Mouse (Mus musculus): ENCODE measurements at regions not wholly inside any gene's neighbourhood (a gene's known extent, or its start where the extent isn't known, plus 50 kb on each side); places are given as distances from the start of the nearest gene placed in this dataset.

GRCm38 (mm10) chr7:119384670-119385241, 74.3 kb downstream of the Gp2 start:
- DNase-seq (ENCODE audit: low spot score in 2 of 2): no peak

GRCm38 (mm10) chr7:119379935-119380334, 79.2 kb downstream of the Gp2 start:
- DNase-seq (ENCODE audit: low spot score in 2 of 2): no peak

GRCm38 (mm10) chr7:119364268-119364596, 94.9 kb downstream of the Gp2 start:
- DNase-seq (ENCODE audit: low spot score in 2 of 2): peak in 1 of 2 experiments; percentile 55

- DNase-seq (ENCODE audit: low spot score in 2 of 2): peak in 1 of 2 experiments; percentile 77
These were observed 95.4 kb downstream of the Gp2 start for GRCm38 (mm10) chr7:119363552-119364267.

GRCm38 (mm10) chr7:119357338-119357737, 101.7 kb downstream of the Gp2 start:
- DNase-seq (ENCODE audit: low spot score in 2 of 2): no peak

- DNase-seq (ENCODE audit: low spot score in 2 of 2): no peak
These were observed 102.8 kb downstream of the Gp2 start for GRCm38 (mm10) chr7:119356251-119356650.

GRCm38 (mm10) chr7:119352571-119352970, 106.5 kb downstream of the Gp2 start:
- no peak for DNase-seq (ENCODE audit: low spot score in 2 of 2)

GRCm38 (mm10) chr7:119350641-119351040, 108.4 kb downstream of the Gp2 start:
- no peak for DNase-seq (ENCODE audit: low spot score in 2 of 2)

- DNase-seq (ENCODE audit: low spot score in 2 of 2): no peak
These were observed 115.7 kb downstream of the Gp2 start for GRCm38 (mm10) chr7:119343380-119343779.

- no peak for DNase-seq (ENCODE audit: low spot score in 2 of 2)
These were observed 126.0 kb downstream of the Gp2 start for GRCm38 (mm10) chr7:119333102-119333501.

- DNase-seq (ENCODE audit: low spot score in 2 of 2): no peak
These were observed 128.5 kb downstream of the Gp2 start for GRCm38 (mm10) chr7:119330460-119331109.

- DNase-seq (ENCODE audit: low spot score in 2 of 2): no peak
These were observed 111.9 kb upstream of the Gpr139 start for GRCm38 (mm10) chr7:119296307-119296706.

- DNase-seq (ENCODE audit: low spot score in 2 of 2): no peak
These were observed 107.0 kb upstream of the Gpr139 start for GRCm38 (mm10) chr7:119291442-119291841.

- peak; percentile 29 to 50 for DNase-seq (ENCODE audit: low spot score in 2 of 2)
These were observed 100.9 kb upstream of the Gpr139 start for GRCm38 (mm10) chr7:119285290-119285689.

- DNase-seq (ENCODE audit: low spot score in 2 of 2): no peak
These were observed 95.7 kb upstream of the Gpr139 start for GRCm38 (mm10) chr7:119279896-119280661.

- DNase-seq (ENCODE audit: low spot score in 2 of 2): no peak
These were observed 88.2 kb upstream of the Gpr139 start for GRCm38 (mm10) chr7:119272621-119273020.

GRCm38 (mm10) chr7:119271427-119271826, 87.0 kb upstream of the Gpr139 start:
- DNase-seq (ENCODE audit: low spot score in 2 of 2): no peak

- no peak for DNase-seq (ENCODE audit: low spot score in 2 of 2)
These were observed 86.5 kb upstream of the Gpr139 start for GRCm38 (mm10) chr7:119270826-119271420.

GRCm38 (mm10) chr7:119258222-119258621, 73.8 kb upstream of the Gpr139 start:
- DNase-seq (ENCODE audit: low spot score in 2 of 2): no peak

- peak in 1 of 2 experiments; percentile 41 for DNase-seq (ENCODE audit: low spot score in 2 of 2)
These were observed 72.5 kb upstream of the Gpr139 start for GRCm38 (mm10) chr7:119256916-119257315.

GRCm38 (mm10) chr7:119252742-119253141, 68.3 kb upstream of the Gpr139 start:
- no peak for DNase-seq (ENCODE audit: low spot score in 2 of 2)
